Comparison of ENCODE assay signal across 8 mouse cellular contexts in the genomic region with DNA sequence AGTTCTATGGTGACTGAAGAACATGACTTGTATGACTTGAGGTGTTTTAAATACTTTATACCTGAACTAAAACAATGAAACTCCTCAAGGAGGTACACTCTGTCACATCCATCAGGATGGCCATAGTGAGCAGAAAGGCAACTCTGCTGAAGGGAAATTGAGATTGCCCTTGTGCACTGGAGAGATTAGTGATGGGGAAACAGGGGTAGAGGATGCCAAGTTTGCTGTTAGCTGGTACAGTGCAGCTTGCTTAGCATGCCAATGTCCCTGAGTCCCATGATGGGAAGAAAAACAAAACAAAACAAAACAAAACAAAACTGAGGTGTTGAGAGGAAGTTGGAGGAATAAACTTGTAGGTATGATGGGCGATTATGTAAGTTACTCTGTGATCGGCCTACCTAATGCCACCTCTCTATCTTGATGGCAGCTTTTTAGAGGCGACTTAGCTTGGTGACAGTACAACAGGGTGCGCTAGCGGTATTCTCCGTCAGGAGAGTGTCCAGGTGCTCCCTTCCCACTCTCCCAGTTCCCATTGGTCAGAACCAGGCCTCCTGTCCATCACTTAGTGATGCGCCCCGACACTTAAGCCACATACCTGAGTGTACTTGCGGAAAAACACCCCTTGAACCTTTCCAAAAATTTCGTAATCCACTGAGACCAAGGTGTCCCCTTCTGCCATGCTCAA. TPM values are rescaled to one million over a fixed set of nuclear protein-coding genes. Genes with fewer than 3 reads are reported as not detected.
DNase-seq lines count a peak whose midpoint lies in the region; ATAC-seq and TF ChIP-seq lines count a peak whose summit lies in the region.

No protein-coding gene starts in this region.

- H3K9me3 ChIP-seq in hindbrain, embryonic 12.5 days (replicated peaks) = no peaks in the 10 kb centered on the region

- peak overlapping the region; percentile 83 for H3K4me3 ChIP-seq in thymus, adult 2 months (ENCODE audit: control insufficient read depth, insufficient read depth, low read length)
- peak overlapping the region; percentile 76 for H3K4me3 ChIP-seq in hindbrain, embryonic 12.5 days

- peak overlapping the region; percentile 85 for H3K9ac ChIP-seq in hindbrain, embryonic 12.5 days

- no peak for DNase-seq in cerebellum, postnatal 4 days (ENCODE audit: low spot score in 2 of 2)
- no peak for DNase-seq in thymus, adult 2 months
- no peak for DNase-seq in thymus, postnatal 36 days
- no peak for DNase-seq in gastrocnemius, adult 8-10 months (ENCODE audit: low spot score in 2 of 2)
- DNase-seq in right cerebral cortex, postnatal 36 days (ENCODE audit: low spot score in 2 of 2) = no peak

- 7% methylated on average over 10 of the region's 10 CpGs for WGBS in thymus, adult 2 months
- 6% methylated on average over 10 of the region's 10 CpGs for WGBS in hindbrain, embryonic 12.5 days

- peak; percentile 81 for ATAC-seq in cerebellum, adult (ENCODE audit: insufficient number of reproducible peaks, low FRiP score, low TSS enrichment)
- ATAC-seq in hindbrain, embryonic 12.5 days (ENCODE audit: low FRiP score) = peak; percentile 59
- ATAC-seq in megakaryocyte progenitor cell, adult 5-6 weeks (replicated peaks; ENCODE audit: poor library complexity) = 0 out of 2 replicates have a peak, but pooled peaks have one; percentile 10

- peak overlapping the region; percentile 71 for H3K27ac ChIP-seq in thymus, adult 2 months (ENCODE audit: control insufficient read depth, insufficient read depth, low read length)
- peak overlapping the region; percentile 81 for H3K27ac ChIP-seq in hindbrain, embryonic 12.5 days

- peak overlapping the region; percentile 93 for H3K4me2 ChIP-seq in hindbrain, embryonic 12.5 days (replicated peaks)

- peaks cover 7% of the 10 kb centered on the region; the same call in 1 of the 2 replicates for H3K36me3 ChIP-seq in thymus, adult 2 months (ENCODE audit: control insufficient read depth, insufficient read depth, low read length)
- H3K36me3 ChIP-seq in hindbrain, embryonic 12.5 days = 0 out of 2 replicates have a peak, but pooled peaks cover 4% of the 10 kb centered on the region

- H3K27me3 ChIP-seq in thymus, adult 2 months (ENCODE audit: control insufficient read depth, insufficient read depth, low read length) = no peaks in the 10 kb centered on the region
- H3K27me3 ChIP-seq in hindbrain, embryonic 12.5 days = no peaks in the 10 kb centered on the region

- TF ChIP-seq CTCF in thymus, adult 2 months (IDR thresholded peaks at IDR 0.05; ENCODE audit: borderline replicate concordance, control insufficient read depth, extremely low read depth, insufficient read depth, low read length, poor library complexity) = no peak

- peaks cover 4% of the 10 kb centered on the region for H3K4me1 ChIP-seq in thymus, adult 2 months (replicated peaks; ENCODE audit: control insufficient read depth, insufficient read depth, low read length)
- H3K4me1 ChIP-seq in hindbrain, embryonic 12.5 days = peaks cover 6% of the 10 kb centered on the region

- no peak for TF ChIP-seq POLR2A in thymus, adult 2 months (IDR thresholded peaks at IDR 0.05; ENCODE audit: control insufficient read depth, extremely low read depth, insufficient read depth, low read length, poor library complexity)

RNA-seq across cellular contexts. Expression of gene Acyp1, which starts 8.7 kb away (rescaled TPM):
- polyA plus RNA-seq in thymus, adult 2 months (2012; rRNA removed) = 14.2 and 15.3 TPM in 2 replicates
- 62.2 and 67.9 TPM in 2 replicates for polyA plus RNA-seq in hindbrain, embryonic 12.5 days (2016; fragmentation: Nextera tagmentation; extraction: Ambion mirVana)
- total RNA-seq in megakaryocyte progenitor cell, adult 5-6 weeks (2015) = 52.4 and 52.8 TPM in 2 replicates
- total RNA-seq in megakaryocyte progenitor cell, adult 5-6 weeks (2017) = 40.4 and 54.5 TPM in 2 replicates
- total RNA-seq in gastrocnemius, adult 8-10 months (2022) = 10 to 100 TPM; 53.5 to 69.6 (median 58.9) TPM

RNA-seq across cellular contexts. Expression of gene Zc2hc1c, which starts 8.9 kb away (rescaled TPM):
- 0.05 and 0.15 TPM in 2 replicates for polyA plus RNA-seq in thymus, adult 2 months (2012; rRNA removed)
- polyA plus RNA-seq in hindbrain, embryonic 12.5 days (2016; fragmentation: Nextera tagmentation; extraction: Ambion mirVana) = 1.3 and 1.4 TPM in 2 replicates
- total RNA-seq in megakaryocyte progenitor cell, adult 5-6 weeks (2015) = not detected in 2 replicates
- not detected in 2 replicates for total RNA-seq in megakaryocyte progenitor cell, adult 5-6 weeks (2017)
- total RNA-seq in gastrocnemius, adult 8-10 months (2022) = 1 to 10 TPM; 1.6 to 2.2 (median 1.8) TPM

RNA-seq across cellular contexts. Expression of gene Mlh3, which starts 9.1 kb away (rescaled TPM):
- polyA plus RNA-seq in thymus, adult 2 months (2012; rRNA removed) = 4.7 and 5.5 TPM in 2 replicates
- 9.1 and 9.8 TPM in 2 replicates for polyA plus RNA-seq in hindbrain, embryonic 12.5 days (2016; fragmentation: Nextera tagmentation; extraction: Ambion mirVana)
- total RNA-seq in megakaryocyte progenitor cell, adult 5-6 weeks (2015) = 5.6 and 7.9 TPM in 2 replicates
- 7.9 and 9.7 TPM in 2 replicates for total RNA-seq in megakaryocyte progenitor cell, adult 5-6 weeks (2017)
- 10 to 100 TPM; 10.8 to 12.1 (median 11.7) TPM for total RNA-seq in gastrocnemius, adult 8-10 months (2022)

RNA-seq across cellular contexts. Expression of gene Nek9, which starts 59.6 kb away (rescaled TPM):
- 32.1 and 34.7 TPM in 2 replicates for polyA plus RNA-seq in thymus, adult 2 months (2012; rRNA removed)
- 26.7 and 28.2 TPM in 2 replicates for polyA plus RNA-seq in hindbrain, embryonic 12.5 days (2016; fragmentation: Nextera tagmentation; extraction: Ambion mirVana)
- total RNA-seq in megakaryocyte progenitor cell, adult 5-6 weeks (2015) = 34.0 and 36.1 TPM in 2 replicates
- 20.4 and 23.6 TPM in 2 replicates for total RNA-seq in megakaryocyte progenitor cell, adult 5-6 weeks (2017)
- total RNA-seq in gastrocnemius, adult 8-10 months (2022) = 100 to 1,000 TPM; 114 to 164 (median 126) TPM

Comparison
In these comparisons a context has a peak if more than half of its experiments do, and no peak if none do; other contexts are left out.
1. ATAC-seq: peak in every context shown above with its lines; median percentile 81 in cerebellum, adult; 59 in hindbrain, embryonic 12.5 days; 10 in megakaryocyte progenitor cell, adult 5-6 weeks.